Mouse (Mus musculus): ENCODE data around the gene Rorc.
A peak's percentile ranks its signal among the peaks of the same experiment; 100 is the strongest.

Gene Rorc

DNA sequence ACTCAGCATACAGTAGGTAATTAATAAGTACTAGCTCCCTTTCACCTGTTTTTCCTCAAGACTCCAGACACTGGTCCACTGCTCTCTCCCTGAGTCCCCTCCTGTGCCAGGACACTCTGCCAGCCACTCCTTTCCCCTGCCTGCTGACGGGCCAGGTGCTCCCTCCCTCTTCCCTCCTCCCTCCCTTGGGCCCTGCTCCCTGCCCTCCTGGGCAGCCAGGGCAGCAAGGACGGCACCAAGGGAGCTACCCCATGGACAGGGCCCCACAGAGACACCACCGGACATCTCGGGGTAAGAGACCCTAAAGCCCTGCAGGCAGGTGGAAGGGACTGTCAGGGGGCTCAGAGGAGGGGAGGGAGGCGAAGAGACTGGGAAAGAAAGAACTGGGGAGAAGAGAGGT is at the start of gene Rorc:
Gene Rorc (plus strand): TSS at position 154 of the 400 bp plus-strand sequence.
- DNase-seq (ENCODE audit: low read depth, low spot score) = no peak

DNA sequence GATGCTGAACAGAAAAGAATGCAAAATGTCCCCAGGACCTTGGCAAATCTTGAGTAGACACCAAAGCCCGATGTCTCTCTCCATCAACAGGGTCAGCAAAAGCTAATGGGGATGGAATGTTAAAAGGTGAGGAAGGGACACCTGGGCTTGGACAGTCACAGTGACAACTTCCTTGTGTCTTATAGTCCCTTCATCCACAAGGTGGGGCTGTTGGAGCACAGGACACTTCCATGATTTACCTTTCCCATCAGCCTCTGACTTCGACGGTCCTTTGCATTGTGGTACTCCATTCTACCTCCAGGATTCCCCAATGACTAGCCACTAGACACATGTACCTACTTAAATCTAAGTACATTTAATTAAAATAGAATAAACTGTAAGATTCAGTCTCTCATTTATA is 43.9 kb upstream of the Rorc start:
- no peak for DNase-seq (ENCODE audit: low read depth, low spot score)

DNA sequence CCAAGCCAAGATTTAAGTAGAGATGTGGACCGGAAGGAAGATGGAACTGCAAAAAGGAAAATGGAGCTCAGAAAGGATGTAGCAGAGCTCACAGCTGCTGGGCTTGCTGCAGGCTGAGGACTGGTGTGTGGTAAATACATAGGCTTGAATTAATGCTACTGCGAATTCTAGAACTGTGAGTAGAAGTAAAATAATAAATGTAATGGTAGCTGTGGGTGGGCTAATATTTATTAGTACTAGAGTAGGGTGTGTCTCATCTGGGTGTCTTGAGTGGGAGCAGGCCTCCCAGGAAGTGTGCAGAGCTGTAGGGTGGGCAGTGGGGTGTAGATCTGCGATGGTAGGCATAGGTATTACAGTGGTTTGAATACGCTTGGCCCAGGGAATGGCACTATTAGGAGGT is 38.2 kb upstream of the Rorc start:
- no peak for DNase-seq (ENCODE audit: low read depth, low spot score)

DNA sequence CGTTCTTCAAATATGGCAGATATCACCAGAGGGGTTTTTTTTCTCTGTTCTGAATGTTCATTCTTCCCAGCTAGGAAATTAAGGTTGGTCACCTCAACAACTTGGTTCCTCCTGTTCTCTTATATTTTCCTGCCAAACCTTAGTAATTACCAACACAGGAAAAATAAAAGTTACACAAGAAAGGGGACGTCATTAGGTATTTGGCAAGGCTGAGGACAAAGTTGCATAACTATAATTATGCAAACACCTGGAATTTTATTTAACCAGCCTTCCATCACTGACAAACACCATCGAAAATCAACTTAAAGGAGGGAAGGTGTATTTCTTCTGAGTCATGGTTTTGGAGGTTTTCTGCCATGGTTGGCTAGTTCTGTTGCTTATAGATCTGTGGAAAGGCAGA is 34.1 kb upstream of the Rorc start:
- no peak for DNase-seq (ENCODE audit: low read depth, low spot score)

DNA sequence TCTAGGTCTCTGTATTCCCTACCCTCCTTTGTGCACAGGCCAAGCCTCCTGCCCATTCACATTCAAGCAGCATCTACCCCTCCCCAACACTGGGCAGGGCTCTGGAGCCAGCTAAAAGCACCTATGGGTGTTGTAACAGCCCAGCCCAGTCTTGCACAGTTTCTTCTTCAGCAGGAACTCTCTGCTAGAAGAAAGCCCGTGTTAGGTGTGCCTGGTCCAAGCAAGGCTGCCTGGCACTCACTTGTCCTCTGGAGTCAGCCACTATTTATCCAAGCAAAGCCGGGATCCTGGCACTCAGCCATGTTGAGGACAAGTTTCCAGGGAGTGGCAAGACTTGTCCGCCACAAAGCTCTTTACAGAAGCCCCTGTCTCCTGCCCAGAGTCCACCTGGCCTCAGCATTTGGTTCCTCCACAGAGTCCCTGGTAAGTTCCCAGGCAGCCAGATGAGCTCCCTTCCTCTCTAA is 30.6 kb upstream of the Rorc start, which contains the start of gene Them5:
Gene Them5 (plus strand): TSS at position 141 of the 464 bp plus-strand sequence.
- no peak for DNase-seq (ENCODE audit: low read depth, low spot score)

DNA sequence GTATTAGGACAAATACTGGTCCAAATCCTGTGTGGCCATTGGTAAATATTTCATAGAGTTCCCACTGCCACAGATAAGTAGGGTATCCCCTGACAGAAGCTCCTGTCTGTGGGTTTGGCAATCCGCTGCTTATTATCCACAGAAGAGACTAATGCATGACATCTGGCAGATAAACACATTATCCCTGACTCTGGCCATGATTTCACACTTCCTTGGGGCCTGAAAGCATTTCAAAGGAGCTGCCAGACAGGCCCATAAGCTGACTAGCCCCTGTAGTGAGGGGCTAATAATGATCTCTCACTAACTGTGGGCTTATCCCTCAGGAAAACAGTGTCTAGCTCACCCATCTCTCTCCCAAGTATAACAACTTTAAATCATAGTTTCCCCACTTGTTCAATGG is 30.0 kb upstream of the Rorc start:
- no peak for DNase-seq (ENCODE audit: low read depth, low spot score)

DNA sequence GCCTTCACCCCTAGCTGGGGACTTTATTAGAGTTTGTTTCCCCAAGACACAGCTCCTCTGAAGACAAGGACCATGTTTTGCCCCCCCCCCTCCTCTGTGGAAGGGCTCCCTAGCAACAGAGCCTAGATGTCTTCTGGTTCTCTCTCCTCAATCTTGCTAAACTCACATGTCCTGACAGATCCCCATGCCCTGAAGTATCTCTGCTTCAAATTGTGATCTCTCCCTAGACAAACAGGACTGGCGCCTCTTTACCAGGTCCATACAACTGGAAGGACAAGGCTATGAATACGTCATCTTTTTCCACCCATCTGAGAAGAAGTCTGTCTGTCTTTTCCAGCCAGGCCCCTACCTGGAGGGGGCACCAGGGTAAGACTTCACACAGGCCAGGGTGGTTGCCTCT is 28.4 kb upstream of the Rorc start:
- no peak for DNase-seq (ENCODE audit: low read depth, low spot score)

DNA sequence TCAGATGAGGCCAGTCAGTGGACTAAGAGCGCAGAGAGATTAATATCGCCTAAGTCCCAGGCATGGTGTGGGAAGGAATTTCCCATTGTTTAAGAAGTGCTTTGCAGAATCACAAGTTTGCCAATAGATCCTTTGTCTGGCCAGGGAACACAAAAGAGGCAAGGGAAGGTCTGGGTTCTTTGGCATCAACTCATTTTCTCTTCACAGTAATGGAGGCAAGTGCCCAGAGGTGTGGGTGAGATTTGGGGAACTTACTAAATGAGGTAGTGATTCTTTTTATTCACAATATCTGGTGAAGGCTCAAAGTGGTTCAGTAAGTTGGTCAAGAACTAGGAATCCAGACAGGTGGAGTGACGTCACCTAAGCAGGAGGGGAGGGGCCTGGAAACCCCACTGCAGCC is 27.7 kb upstream of the Rorc start:
- no peak for DNase-seq (ENCODE audit: low read depth, low spot score)

DNA sequence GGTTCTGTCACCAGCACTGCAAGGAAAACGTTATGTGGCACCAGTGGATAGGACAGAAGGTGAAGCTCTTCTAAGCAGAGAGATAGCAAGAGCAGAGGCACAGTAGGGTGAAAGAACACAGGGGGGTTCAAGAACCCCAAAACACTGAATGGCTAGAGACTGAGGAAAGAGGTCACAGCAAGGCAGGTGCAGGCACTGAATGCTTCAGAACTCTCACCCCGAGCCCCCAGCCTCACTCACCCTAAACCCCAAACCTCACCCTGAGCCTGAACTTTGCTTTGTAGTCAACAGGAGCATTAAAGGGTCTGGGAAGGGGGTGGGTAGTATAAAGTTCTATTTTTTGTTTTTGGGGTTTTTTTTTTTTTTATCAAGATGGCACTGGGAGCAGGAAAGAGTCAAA is 24.4 kb upstream of the Rorc start:
- no peak for DNase-seq (ENCODE audit: low read depth, low spot score)

DNA sequence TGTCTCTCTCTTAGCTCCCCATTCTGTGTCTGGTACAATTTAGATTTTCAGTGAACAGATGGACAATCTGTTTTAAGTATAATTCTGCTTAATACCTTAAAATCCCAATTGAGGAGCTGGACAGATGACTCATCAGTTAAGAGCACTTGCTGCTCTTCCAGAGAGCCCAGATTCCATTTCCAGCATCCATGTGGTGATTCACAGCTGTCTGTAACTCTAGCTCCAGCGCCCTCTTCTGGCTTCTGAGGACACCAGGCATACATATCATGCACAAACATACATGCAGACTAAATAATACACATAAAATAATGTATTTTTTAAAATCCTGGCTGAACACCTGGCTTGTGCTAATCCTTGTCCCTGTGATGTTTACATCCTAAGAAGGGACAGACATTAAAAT is 11.8 kb upstream of the Rorc start:
- DNase-seq (ENCODE audit: low read depth, low spot score) = no peak

DNA sequence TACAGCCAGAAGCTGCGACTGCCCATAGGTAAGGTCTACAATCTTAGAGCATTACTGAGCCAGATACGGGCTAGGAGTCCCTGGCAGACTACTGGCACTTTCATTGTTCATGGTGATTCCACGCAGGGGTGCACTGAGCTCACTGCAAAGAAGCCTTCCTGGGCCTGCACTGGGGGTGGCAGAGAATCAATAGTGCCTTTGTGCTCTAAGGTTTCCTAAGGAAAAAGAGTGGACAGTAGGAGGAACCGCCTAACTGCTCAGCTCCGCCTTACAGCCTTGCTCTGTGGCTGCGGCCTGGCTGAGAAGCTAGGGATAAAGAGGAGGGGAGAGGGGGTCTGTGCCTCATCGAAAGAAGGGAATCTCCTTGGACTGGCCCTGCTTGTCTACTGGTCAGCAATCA is 10.5 kb upstream of the Rorc start, which contains the start of gene C2cd4d:
Gene C2cd4d (plus strand): TSS at position 301 of the 400 bp plus-strand sequence.
- no peak for DNase-seq (ENCODE audit: low read depth, low spot score)

DNA sequence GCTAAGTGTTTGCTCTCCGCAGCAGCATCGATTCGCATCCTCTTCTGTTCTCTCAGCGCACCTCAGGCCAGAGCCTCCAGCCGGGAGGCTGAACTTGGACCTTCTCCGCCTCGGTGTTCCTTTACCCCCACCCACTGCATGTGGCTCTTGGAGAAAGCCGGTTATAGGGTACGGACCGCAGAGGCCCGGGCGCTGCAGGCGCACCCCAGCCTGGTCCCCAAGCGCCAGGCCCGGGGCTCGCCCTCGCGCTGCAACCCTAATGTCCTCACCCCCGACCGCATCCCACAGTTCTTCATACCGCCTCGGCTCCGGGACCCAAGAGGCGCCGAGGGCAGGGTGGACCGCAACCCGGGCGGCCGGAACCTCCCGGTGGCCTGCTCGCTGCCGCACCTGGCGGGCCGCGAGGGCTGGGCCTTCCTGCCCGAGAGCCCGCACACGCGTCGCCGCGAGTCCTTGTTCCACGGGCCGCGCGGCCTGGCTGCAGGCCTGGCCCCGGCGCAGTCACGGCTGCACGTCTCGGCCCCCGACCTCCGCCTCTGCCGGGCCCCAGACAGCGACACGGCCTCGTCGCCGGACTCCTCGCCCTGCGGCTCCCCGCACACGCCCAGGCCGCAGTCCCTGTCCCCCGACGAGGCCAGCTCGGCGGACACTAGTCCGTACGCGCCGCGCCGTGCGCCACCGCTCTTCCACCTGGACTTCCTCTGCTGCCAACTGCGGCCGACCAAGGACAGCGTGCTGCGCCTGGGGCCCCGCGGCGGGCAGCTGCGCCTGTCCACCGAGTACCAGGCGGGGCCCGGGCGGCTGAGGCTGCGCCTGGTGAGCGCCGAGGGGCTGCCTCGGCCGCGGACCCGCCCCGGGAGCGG is 9.1 kb upstream of the Rorc start:
- no peak for DNase-seq (ENCODE audit: low read depth, low spot score)

DNA sequence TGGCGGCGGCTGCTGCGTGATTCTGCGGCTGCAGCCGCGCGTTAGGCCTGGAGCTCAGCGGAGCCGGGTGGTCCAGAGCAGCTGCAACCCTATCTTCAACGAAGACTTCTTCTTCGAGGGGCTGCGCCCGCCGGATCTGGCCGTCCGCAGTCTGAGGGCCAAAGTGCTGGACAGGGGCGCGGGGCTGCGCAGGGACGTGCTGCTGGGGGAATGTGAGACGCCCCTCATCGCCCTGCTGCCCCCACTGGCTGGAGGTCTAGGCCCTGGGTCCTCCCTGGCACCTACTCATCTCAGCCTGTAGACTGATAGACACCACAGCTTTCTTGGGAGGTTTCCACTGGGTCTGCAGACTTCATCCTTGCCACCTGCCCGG is 8.5 kb upstream of the Rorc start:
- no peak for DNase-seq (ENCODE audit: low read depth, low spot score)

DNA sequence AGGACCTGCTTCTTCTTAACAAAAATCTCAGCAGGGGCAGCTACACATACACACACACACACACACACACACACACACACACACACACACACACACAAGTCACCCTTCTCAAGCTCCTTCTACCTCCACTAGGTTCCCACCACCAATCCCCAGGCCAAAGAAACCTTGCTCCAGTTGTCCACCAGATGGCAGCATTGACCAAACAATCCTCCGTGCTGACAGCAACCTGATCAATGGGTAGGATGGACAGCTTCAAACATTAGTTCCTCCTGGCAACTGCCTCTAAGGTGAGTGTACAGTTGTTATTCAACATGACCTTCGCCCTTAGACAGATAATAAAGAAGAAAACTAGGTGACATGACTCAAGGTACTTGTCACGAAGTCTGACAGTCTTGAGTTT is 5.8 kb upstream of the Rorc start:
- peak; percentile 78 for DNase-seq (ENCODE audit: low read depth, low spot score)

DNA sequence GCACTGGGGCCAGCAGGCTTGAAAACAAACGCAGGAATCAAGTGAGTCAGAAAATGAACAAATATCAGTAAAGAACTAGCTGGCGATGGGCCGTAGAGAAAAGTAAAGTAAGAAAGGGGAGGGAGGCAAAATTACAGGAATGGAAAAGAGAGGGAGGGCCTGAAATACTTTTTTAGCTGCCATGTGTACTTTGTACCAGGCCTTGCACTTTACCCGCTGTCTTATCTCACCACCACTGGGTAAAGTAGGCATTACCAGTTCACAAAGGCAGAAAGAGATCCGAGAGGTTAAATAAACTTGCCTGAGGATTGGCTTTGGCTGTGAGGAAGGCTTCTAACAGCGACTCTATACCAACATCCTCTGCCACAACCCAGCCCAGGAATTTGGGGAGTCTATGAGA is 5.1 kb upstream of the Rorc start:
- DNase-seq (ENCODE audit: low read depth, low spot score) = no peak

DNA sequence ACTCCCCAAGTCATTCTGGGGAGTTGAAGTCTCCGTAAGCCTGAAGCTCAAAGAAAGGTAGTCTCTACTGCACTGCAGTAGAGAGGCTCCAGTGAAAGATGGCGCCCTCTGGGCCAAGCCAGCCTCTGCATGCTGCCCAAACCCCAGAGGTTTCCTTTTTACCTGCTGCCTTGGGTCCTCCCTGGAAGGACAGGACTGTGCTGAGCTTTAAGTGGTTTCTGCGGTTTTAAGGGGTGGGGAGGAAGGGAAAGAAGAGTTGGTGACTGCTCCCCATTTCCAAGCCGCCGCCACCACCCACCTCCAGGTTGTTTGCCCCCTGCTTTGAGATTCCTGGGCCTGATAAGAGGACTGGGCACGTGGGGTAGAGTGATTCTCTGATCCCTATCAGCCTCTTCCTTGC is 4.0 kb upstream of the Rorc start:
- DNase-seq (ENCODE audit: low read depth, low spot score) = peak; percentile 48

DNA sequence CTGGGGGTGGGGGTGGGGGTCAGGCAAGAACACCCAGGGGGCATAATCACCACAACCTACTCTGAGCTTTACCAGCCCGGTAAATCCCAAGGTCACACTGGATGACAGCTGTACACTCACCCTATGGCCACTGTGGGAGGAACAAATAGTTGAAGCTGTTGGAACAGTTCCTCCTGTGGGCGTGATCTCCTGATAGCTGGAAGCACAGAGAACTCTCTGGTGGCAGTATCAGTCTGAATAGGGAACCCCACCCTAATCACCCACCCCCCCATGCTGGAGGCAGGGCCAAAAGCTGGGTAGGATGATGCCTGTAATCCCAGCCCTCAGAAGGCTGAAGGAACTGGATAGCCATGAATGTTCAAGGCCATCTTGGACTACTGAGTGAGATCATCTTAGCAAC is 2.9 kb upstream of the Rorc start:
- DNase-seq (ENCODE audit: low read depth, low spot score) = no peak

DNA sequence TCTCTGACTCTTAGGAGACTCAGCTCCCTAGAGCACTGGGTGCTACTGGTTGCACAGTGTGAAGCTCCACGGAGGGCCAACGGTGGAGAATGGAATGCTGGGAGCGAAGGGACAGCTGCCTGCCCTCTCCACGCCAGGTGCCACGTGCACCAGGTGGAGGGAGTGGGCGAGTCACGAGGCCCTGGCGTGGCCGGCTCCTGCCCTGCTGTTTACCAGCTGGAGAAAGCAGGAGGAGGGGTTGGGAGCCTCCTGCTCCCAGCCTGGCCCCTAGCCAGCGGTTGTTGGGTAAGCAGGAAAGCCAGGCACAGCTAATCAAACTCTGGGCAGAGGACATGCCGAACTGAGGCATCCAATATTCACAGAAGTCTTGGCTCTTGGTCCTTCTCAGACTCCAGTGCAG is 957 bp upstream of the Rorc start:
- DNase-seq (ENCODE audit: low read depth, low spot score) = no peak

DNA sequence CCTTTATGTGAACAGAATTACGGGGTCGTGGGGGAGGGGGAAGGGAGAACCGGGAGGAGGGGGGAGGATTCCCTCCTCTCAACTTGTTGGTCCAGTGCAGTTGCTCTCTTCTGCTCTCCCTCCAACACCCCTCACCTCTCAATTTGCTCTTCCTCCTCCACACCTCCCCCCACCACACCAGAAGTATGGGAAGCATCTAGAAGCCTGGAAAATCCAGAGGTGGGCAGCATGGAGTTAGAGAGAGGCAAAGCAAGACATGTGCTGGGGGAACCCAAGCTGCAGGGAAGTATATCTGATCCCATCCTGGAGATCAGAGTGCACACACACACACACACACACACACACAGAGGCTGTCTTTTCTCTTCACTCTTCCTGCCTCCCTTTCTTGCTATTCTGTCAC is 556 bp upstream of the Rorc start:
- DNase-seq (ENCODE audit: low read depth, low spot score) = no peak

DNA sequence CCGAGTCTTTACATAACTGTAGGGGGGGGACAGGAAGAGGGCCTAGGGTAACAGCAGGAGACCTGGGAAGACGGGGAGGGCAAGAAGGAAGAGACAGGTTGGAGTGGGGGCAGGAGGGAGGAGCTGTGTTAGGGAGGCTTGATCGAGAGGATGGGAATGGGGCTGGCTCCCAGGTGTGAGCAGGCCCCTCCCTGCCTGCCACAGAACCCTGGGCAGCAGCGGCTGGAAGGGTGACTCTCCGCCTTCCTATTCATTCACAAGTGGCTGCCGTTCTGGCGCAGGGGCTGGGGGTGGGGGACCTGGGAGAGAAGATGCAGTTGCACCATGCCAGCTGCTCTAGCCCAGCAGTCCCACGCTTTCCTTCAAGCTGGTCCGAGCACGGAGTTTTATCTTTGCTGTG is 496 bp downstream of the Rorc start:
- no peak for DNase-seq (ENCODE audit: low read depth, low spot score)

DNA sequence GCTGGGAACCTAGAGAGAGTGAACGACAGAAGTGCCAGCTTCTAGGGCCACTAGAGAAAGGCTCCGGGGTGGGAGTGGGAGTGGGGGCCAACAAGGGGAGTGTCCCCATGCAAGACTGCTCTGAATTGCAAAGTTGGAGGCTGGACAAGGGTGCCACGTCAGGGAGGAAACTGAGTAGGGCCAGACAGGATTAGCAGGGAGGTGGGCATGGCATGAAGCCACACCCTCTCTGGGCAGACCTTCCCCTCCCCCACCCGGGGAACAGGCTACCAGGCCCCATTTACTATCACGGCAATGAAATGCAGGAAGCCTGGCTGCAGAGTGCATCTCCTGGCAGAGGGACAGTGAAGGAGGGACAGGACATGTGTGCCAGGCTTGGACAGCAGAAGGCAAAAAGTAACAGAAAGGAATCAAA is 1.0 kb downstream of the Rorc start:
- no peak for DNase-seq (ENCODE audit: low read depth, low spot score)

DNA sequence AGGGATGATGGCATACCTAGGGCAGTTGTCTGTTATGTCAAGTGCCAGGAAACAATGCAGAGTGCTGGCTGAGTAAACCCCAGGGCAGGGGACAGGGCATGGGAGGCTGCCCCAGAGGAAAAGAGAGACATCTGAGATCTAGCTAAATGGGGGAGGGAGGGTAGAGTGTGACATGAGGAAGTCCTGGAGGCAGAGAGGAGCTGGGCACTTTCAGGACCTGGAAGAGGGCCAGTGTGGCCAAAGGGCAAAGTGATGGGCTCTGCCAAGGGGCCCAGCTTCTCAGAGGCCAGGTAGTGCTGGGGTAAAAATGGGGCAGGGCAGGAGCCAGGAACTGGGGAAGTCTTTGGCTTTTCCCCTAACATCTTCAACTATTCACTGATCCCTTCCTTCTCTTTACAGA is 2.0 kb downstream of the Rorc start:
- no peak for DNase-seq (ENCODE audit: low read depth, low spot score)

DNA sequence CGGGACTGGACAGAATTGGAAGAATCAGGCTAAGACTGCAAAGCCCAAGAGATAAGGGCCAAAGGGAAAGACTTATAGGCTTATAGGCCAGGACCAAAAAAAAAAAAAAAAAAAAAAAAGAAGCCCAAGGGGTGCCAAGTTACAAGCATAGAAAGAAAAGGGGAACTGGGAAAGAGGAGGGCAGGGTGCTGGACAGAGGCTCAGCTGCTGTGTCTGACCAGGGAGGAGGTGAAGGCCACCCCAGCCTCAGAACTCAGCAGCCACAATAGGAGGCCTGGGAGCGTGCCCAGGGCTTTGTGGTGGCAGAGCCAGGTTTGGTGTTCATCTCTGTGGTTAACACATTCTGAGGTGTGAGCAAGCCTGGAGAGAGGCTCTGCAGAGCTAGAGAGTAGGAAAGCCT is 2.6 kb downstream of the Rorc start:
- DNase-seq (ENCODE audit: low read depth, low spot score) = no peak

DNA sequence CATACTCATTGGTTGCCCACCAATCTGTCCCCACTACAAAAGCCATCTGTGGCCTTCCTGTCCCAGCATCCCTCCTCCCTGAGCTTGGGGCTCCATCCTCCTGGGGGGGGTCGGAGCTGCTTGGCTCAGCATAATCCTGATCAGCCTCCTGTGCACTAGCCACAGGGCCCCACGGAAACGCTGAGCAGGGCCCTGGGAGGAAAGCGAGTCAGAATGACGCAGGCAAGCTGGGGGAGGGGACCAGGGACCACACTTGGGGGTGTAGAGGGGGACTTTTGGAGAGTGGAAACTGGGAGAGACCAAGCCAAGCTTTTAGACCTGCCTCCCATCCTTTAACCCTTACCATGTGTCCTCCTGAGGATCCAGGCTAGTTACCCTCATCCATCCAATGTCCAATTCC is 3.3 kb downstream of the Rorc start:
- DNase-seq (ENCODE audit: low read depth, low spot score) = no peak

Measured in CD4-positive helper T cell, adult 2 months (primary cell).